Mouse (Mus musculus) hindbrain, embryonic 16.5 days (tissue): ENCODE measurements at regions not wholly inside any gene's neighbourhood (a gene's known extent, or its start where the extent isn't known, plus 50 kb on each side); places are given as distances from the start of the nearest gene placed in this dataset.

ENCODE experiments used
- ATAC-seq: fragments of 200-750 bp; cut with Nextera tagmentation; 2 replicates; pipeline ENCODE4 v1.8.0; 2017; ENCODE audit warnings: moderate TSS enrichment, moderate library complexity
- H3K27ac ChIP-seq: fragments of 300-500 bp; sonication (generic); 2 replicates; pipeline ENCODE4 v1.5.1; 2014; ENCODE audit warnings: low read depth, mild to moderate bottlenecking, control low read depth, low read length, moderate library complexity
- H3K27me3 ChIP-seq: fragments of 300-500 bp; sonication (generic); replicated peaks from 2 replicates; pipeline ENCODE4 v1.6.1; 2014; ENCODE audit warnings: low read length; ENCODE audit not compliant: control insufficient read depth, insufficient read depth
- H3K36me3 ChIP-seq: fragments of 300-500 bp; sonication (generic); 2 replicates; pipeline ENCODE4 v1.6.1; 2014; ENCODE audit warnings: mild to moderate bottlenecking, low read length, moderate library complexity, mixed read lengths; ENCODE audit not compliant: control insufficient read depth, insufficient read depth
- H3K4me1 ChIP-seq: fragments of 300-500 bp; sonication (generic); 2 replicates; pipeline ENCODE4 v1.6.1; 2014; ENCODE audit warnings: low read depth, low read length; ENCODE audit not compliant: control insufficient read depth, insufficient read depth
- H3K4me2 ChIP-seq: fragments of 300-500 bp; sonication (generic); 2 replicates; pipeline ENCODE4 v1.6.1; 2014; ENCODE audit warnings: mild to moderate bottlenecking, low read length, control low read depth, moderate library complexity
- H3K4me3 ChIP-seq: fragments of 300-500 bp; sonication (generic); 2 replicates; pipeline ENCODE4 v1.5.1; 2014; ENCODE audit warnings: mild to moderate bottlenecking, low read length, control low read depth, moderate library complexity
- H3K9ac ChIP-seq: fragments of 300-500 bp; sonication (generic); 2 replicates; pipeline ENCODE4 v1.6.1; 2014; ENCODE audit warnings: low read depth, mild to moderate bottlenecking, control low read depth, low read length, moderate library complexity
- H3K9me3 ChIP-seq: fragments of 300-500 bp; sonication (generic); 2 replicates; pipeline ENCODE4 v1.6.1; 2014; ENCODE audit warnings: mild to moderate bottlenecking, low read length, moderate library complexity; ENCODE audit not compliant: control insufficient read depth
- WGBS: fragments of 180-500 bp; shearing (Covaris S2); extraction: QIAGEN DNeasy Blood & Tissue Kit; methylation state at CpG from one replicate; pipeline ENCODE4 v1.1.7; 2014; 5-methylcytosine and 5-hydroxymethylcytosine counted together

DNA sequence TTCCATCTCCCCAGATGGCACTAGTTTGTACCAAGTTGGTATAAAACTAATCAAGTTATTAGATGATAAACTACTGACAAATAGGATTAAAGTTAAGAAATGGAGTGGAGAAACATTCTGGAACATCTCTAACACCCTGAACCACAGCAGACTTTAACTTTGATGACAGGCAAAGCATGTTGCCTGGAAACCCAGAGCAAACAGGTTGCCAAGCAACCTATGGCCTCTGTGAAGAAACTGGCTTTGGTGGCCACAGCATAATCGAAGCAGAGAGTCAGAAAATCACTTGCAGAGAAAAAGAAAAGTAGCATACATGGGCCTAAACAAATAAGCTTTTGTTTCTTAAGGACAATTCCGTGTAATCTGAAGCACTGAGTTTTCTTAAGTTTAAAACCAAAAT lies 59.4 kb upstream of the Vgll3 start:
- no peak overlapping the region for H3K4me2 ChIP-seq
- no peak overlapping the region for H3K27ac ChIP-seq
- no peaks in the 10 kb centered on the region for H3K9me3 ChIP-seq
- H3K27me3 ChIP-seq: no peaks in the 10 kb centered on the region
- 0 out of 2 replicates have a peak, but pooled peaks have one; percentile 60 for ATAC-seq
- no peaks in the 10 kb centered on the region for H3K4me1 ChIP-seq
- H3K36me3 ChIP-seq: no peaks in the 10 kb centered on the region
- H3K9ac ChIP-seq: no peak overlapping the region
- H3K4me3 ChIP-seq: no peak overlapping the region
- 21% methylated on average over 2 of the region's 2 CpGs for WGBS
